Mouse (Mus musculus) hindbrain, postnatal 0 days (tissue): ENCODE measurements at regions not wholly inside any gene's neighbourhood (a gene's known extent, or its start where the extent isn't known, plus 50 kb on each side); places are given as distances from the start of the nearest gene placed in this dataset.

Source experiments
- ATAC-seq: fragments of 200-750 bp; cut with Nextera tagmentation; 2 replicates; pipeline ENCODE4 v1.8.0; 2017; ENCODE audit warnings: mild to moderate bottlenecking, moderate TSS enrichment, moderate library complexity
- DNase-seq: peaks from one replicate; pipeline ENCODE4 v3.0.0-alpha.2; 2015; ENCODE audit warnings: low spot score
- H3K27ac ChIP-seq: fragments of 300-500 bp; sonication (generic); 2 replicates; pipeline ENCODE4 v1.5.1; 2014; ENCODE audit warnings: mild to moderate bottlenecking
- H3K27me3 ChIP-seq: fragments of 300-500 bp; sonication (generic); 2 replicates; pipeline ENCODE4 v1.6.1; 2014; ENCODE audit warnings: low read length, mixed read lengths; ENCODE audit not compliant: insufficient read depth
- H3K36me3 ChIP-seq: fragments of 300-500 bp; sonication (generic); 2 replicates; pipeline ENCODE4 v1.6.1; 2014; ENCODE audit warnings: low read length, mixed read lengths; ENCODE audit not compliant: insufficient read depth
- H3K4me1 ChIP-seq: fragments of 300-500 bp; sonication (generic); 2 replicates; pipeline ENCODE4 v1.6.1; 2014; ENCODE audit warnings: antibody characterized with exemption, low read length, mixed read lengths; ENCODE audit not compliant: insufficient read depth
- H3K4me2 ChIP-seq: fragments of 300-500 bp; sonication (generic); 2 replicates; pipeline ENCODE4 v1.6.1; 2014; ENCODE audit warnings: low read depth, mild to moderate bottlenecking, low read length, moderate library complexity, mixed read lengths
- H3K4me3 ChIP-seq: fragments of 300-500 bp; sonication (generic); 2 replicates; pipeline ENCODE4 v1.5.1; 2014; ENCODE audit warnings: low read length
- H3K9ac ChIP-seq: fragments of 300-500 bp; sonication (generic); replicated peaks from 2 replicates; pipeline ENCODE4 v1.6.1; 2014; ENCODE audit warnings: mild to moderate bottlenecking, low read length, moderate library complexity, mixed read lengths
- H3K9me3 ChIP-seq: fragments of 300-500 bp; sonication (generic); 2 replicates; pipeline ENCODE4 v1.6.1; 2016; ENCODE audit warnings: low read length, mixed read lengths
- CTCF ChIP-seq: IDR thresholded peaks from 2 replicates; pipeline ENCODE4 v1.5.1; 2016; ENCODE audit warnings: antibody characterized with exemption, control low read depth, low read depth
- WGBS: fragments of 180-500 bp; shearing (Covaris S2); extraction: QIAGEN DNeasy Blood & Tissue Kit; methylation state at CpG from one replicate; pipeline ENCODE4 v1.1.7; 2014; 5-methylcytosine and 5-hydroxymethylcytosine counted together

DNA sequence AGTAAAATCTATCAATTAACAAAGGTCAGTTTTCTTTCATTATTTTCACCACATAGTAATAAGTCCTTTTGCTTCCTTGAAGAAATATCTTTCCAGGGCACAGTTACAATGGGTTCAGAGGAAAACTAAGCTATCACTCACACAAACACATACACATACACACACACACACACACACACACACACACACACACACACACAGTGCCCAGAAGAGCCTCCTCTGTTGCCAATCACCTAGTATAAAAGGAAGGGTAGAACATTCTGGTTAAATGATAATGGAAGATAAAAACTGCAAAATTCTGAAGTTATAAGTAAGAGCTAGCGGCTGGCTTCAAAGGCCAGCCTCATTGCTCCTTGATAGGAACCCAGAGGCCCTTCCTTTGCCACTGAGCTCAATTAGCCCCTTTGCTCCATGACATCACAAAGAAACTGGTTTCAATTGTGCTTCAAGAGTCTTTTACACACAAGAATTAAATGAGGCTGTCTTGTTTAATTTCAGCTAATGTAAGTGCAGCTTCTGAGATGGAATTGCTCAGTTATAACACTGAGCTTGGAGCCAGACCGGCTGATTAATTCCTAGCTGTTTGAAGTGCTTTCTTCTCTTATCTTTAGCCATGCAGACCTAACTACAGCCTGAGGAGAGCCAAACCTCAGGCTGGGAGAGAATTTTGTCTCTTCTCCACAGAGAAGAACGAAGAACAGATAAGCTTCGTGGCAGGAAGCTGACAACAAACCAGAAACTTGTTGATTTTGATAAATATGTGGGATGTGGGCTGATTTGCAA lies 262.1 kb downstream of the Pdha2 start:
- ATAC-seq (no peak), DNase-seq (no peak)
- no peaks in the 10 kb centered on the region for H3K27me3 ChIP-seq
- H3K9me3 ChIP-seq: no peaks in the 10 kb centered on the region
- H3K27ac ChIP-seq: no peak overlapping the region
- 68% methylated on average over 4 of the region's 4 CpGs for WGBS
- TF ChIP-seq CTCF: no peak
- no peak overlapping the region for H3K9ac ChIP-seq
- H3K4me3 ChIP-seq: no peak overlapping the region
- no peak overlapping the region for H3K4me2 ChIP-seq
- H3K4me1 ChIP-seq: no peaks in the 10 kb centered on the region
- H3K36me3 ChIP-seq: no peaks in the 10 kb centered on the region

DNA sequence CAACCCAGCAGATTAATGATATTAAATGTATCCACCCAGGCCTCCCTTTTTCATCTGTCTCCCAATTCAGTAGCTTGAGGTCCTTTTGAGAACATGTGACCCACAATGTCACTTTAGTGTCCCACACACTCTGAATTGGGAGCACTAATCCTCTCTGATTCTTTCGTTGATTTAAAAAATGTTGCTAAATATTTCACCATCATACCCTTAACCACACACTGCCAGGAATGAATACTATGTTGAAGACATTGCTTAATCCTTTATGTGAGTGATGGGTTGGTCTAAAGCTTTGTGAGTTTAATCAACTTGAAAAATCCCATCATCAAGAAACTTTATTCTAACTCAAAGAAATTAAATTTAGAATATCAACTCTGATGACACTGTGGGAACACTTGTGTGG lies 269.7 kb downstream of the Pdha2 start:
- ATAC-seq (no peak; the same call in 1 of the 2 replicates), DNase-seq (no peak)
- Histone ChIP-seq H3K4me3 (no peak overlapping the region), H3K27me3 (no peaks in the 10 kb centered on the region), H3K36me3 (no peaks in the 10 kb centered on the region), H3K4me1 (no peaks in the 10 kb centered on the region), H3K4me2 (no peak overlapping the region), H3K9me3 (no peaks in the 10 kb centered on the region), H3K9ac (no peak overlapping the region), H3K27ac (no peak overlapping the region)
- no peak for TF ChIP-seq CTCF
- 73% methylated on average over 1 of the region's 1 CpGs for WGBS

DNA sequence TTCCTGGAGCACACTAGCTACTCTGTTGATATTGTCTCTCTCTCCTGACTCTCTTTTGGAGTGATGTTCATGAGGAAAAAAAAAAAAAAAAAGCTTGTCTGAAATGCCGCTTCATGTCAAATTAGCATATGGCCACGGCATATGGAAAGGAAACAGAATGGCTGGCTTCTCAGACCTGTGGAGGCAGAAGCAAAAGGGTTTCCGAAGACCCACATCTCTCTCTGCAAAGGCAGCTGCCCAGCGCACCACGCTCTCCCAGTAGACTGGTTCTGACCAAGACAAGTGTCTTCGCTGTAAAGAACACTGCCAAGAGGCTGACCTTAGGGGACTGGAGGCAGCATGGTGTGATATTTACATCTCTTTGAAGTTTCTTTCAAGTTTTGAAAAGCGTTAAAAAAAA lies 270.3 kb downstream of the Pdha2 start:
- ATAC-seq (peak; percentile 69; the same call in 1 of the 2 replicates), DNase-seq (peak; percentile 38)
- Histone ChIP-seq H3K36me3 (no peaks in the 10 kb centered on the region), H3K27me3 (no peaks in the 10 kb centered on the region), H3K9me3 (no peaks in the 10 kb centered on the region), H3K9ac (no peak overlapping the region), H3K27ac (no peak overlapping the region), H3K4me3 (no peak overlapping the region), H3K4me1 (no peaks in the 10 kb centered on the region), H3K4me2 (no peak overlapping the region)
- no peak for TF ChIP-seq CTCF
- 60% methylated on average over 7 of the region's 7 CpGs for WGBS

DNA sequence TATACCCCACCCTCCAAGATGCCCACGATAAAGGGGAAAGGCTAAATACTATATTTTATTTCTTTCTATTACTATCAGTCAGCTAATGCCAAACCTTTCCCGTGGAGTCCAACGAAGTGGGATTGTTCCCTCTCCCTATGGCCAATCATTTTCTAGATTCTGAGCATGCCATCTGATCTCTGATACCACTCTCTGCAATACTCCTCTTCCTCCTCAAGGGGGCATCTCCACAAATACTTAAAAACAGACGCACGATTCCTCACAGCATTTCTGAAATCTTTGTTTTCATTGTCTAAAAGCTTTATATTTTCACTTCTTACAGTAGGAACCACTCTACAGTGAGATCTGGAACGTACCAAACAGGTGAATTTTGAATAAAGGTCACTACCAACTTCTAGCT lies 270.8 kb downstream of the Pdha2 start:
- ATAC-seq: no peak
- H3K9ac ChIP-seq: no peak overlapping the region
- no peaks in the 10 kb centered on the region for H3K4me1 ChIP-seq
- WGBS: 86% methylated on average over 6 of the region's 6 CpGs
- no peak for DNase-seq
- no peaks in the 10 kb centered on the region for H3K9me3 ChIP-seq
- no peak overlapping the region for H3K27ac ChIP-seq
- H3K36me3 ChIP-seq: no peaks in the 10 kb centered on the region
- H3K27me3 ChIP-seq: no peaks in the 10 kb centered on the region
- TF ChIP-seq CTCF: no peak
- H3K4me2 ChIP-seq: no peak overlapping the region
- no peak overlapping the region for H3K4me3 ChIP-seq

DNA sequence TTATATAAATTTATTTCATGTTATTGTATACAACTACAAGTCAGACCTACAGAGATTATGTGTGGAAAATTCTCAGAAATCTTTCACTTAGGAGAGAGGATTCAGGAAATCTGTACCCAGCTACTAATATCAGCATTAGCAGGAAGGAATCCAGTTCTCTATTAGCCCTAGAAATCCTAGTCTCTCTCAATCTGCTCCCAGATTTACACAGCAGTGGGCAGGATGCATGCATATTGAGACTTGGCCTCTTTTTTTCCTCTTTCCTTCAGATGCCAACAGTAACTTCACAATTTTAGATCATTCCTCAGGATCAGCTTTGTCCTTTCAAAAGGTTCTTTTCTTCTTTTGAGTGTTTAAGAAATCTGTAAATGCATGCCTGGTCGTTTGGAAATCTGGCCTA lies 279.0 kb downstream of the Pdha2 start:
- no peaks in the 10 kb centered on the region for H3K4me1 ChIP-seq
- H3K27me3 ChIP-seq: no peaks in the 10 kb centered on the region
- ATAC-seq: no peak
- 34% methylated on average over 1 of the region's 1 CpGs for WGBS
- no peak overlapping the region for H3K4me3 ChIP-seq
- no peak for DNase-seq
- H3K4me2 ChIP-seq: no peak overlapping the region
- no peak overlapping the region for H3K27ac ChIP-seq
- H3K36me3 ChIP-seq: no peaks in the 10 kb centered on the region
- H3K9ac ChIP-seq: no peak overlapping the region
- no peaks in the 10 kb centered on the region for H3K9me3 ChIP-seq
- no peak for TF ChIP-seq CTCF

DNA sequence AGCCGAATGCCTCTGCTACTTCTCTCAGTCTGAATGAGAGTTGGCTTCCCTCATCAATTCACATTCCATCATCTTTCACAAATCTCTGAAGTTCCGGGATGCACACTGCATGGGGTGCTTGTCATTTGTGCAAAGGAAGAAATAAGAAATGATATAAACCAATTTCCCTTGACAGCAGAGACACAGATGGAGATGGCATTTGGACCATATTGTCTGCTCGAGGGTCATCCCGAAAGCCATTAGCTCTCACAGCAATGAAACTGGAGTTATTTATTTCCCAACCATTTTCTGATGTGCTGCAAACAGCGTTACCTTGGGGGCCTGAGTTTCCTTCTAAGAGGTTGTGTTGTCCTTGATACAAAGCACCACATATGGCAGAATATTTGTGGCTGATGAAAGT lies 285.5 kb downstream of the Pdha2 start:
- no peak overlapping the region for H3K4me3 ChIP-seq
- H3K27me3 ChIP-seq: no peaks in the 10 kb centered on the region
- H3K9me3 ChIP-seq: no peaks in the 10 kb centered on the region
- no peaks in the 10 kb centered on the region for H3K4me1 ChIP-seq
- no peak overlapping the region for H3K4me2 ChIP-seq
- no peak overlapping the region for H3K9ac ChIP-seq
- no peak overlapping the region for H3K27ac ChIP-seq
- H3K36me3 ChIP-seq: no peaks in the 10 kb centered on the region
- 76% methylated on average over 5 of the region's 5 CpGs for WGBS
- DNase-seq: no peak
- no peak for TF ChIP-seq CTCF
- no peak for ATAC-seq

DNA sequence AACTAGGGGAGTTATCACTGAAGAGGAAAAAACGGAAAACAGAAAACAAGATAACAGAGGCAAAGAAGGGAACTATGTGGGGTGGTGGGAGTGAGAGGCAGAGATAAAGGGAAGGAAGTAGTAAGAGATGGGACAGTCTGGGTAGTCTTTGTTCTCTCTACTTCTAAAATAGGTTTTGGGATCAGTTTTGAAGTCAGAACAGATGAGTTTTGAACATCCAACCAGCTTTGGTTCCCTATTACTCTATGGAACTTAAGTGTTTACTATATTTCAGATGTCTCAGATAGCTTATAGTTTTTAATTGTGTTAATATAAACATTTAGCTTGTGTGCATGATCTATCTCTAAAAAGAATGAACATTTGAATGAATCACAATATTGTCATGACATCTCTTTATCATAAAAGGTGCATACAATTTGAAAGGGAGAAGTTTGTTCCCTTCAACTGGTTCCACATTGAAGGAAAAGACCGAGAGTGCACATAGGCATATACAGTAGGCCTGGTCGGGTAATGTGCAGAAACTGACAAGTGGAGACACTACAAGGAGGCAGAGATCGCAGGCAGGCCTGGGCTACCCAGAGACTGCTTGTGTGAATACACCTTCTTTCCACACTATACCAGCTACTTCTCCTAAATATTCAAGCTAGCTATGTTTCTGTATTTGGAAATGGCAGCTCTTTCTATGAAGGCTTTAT lies 335.8 kb downstream of the Pdha2 start:
- no peak for ATAC-seq
- TF ChIP-seq CTCF: no peak
- H3K27ac ChIP-seq: no peak overlapping the region
- no peaks in the 10 kb centered on the region for H3K9me3 ChIP-seq
- H3K9ac ChIP-seq: no peak overlapping the region
- no peak for DNase-seq
- no peak overlapping the region for H3K4me3 ChIP-seq
- WGBS: 91% methylated on average over 4 of the region's 4 CpGs
- H3K27me3 ChIP-seq: no peaks in the 10 kb centered on the region
- H3K36me3 ChIP-seq: no peaks in the 10 kb centered on the region
- no peaks in the 10 kb centered on the region for H3K4me1 ChIP-seq
- H3K4me2 ChIP-seq: no peak overlapping the region
